Mouse (Mus musculus): ENCODE measurements at regions not wholly inside any gene's neighbourhood (a gene's known extent, or its start where the extent isn't known, plus 50 kb on each side); places are given as distances from the start of the nearest gene placed in this dataset.
"Not testable (repeated sequence)": the region's sequence is repeated elsewhere in the genome, so short reads cannot be mapped to it uniquely, and the experiment has no call there.

DNA sequence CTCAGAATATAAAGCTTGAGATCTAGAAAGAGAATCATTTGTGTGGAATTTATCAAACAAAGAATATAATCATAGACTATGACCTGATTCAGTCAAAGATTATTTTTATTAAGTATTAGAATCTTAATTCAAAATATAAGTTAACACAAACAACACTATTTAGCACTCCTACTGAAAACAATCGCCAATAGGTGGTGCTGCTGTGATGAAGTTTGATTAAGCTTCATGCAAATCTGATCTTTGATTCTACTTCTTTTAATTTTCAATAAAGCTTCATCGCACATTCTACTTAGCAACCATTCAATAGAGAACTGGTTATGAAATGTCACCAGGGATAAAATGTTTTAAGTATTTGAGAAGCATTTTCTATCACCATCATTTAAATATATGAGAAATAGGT, 1509.9 kb upstream of the Pcdh7 start:
- 50% methylated on average over 2 of the region's 2 CpGs for WGBS
- Histone ChIP-seq H3K36me3 (ENCODE audit: control insufficient read depth, insufficient read depth, low read length) (no peaks in the 10 kb centered on the region), H3K27ac (ENCODE audit: low read depth, low read length) (no peak overlapping the region), H3K4me2 (ENCODE audit: low read length) (no peak overlapping the region), H3K4me1 (ENCODE audit: control insufficient read depth, insufficient read depth, low read length) (no peaks in the 10 kb centered on the region), H3K4me3 (ENCODE audit: low read depth, low read length) (no peak overlapping the region), H3K27me3 (replicated peaks; ENCODE audit: control insufficient read depth, insufficient read depth, low read length) (no peaks in the 10 kb centered on the region), H3K9ac (ENCODE audit: low read length) (no peak overlapping the region), H3K9me3 (replicated peaks; ENCODE audit: control insufficient read depth, low read length) (no peaks in the 10 kb centered on the region)
- DNase-seq (ENCODE audit: low spot score), result peak; percentile 74
- ATAC-seq, result no peak

DNA sequence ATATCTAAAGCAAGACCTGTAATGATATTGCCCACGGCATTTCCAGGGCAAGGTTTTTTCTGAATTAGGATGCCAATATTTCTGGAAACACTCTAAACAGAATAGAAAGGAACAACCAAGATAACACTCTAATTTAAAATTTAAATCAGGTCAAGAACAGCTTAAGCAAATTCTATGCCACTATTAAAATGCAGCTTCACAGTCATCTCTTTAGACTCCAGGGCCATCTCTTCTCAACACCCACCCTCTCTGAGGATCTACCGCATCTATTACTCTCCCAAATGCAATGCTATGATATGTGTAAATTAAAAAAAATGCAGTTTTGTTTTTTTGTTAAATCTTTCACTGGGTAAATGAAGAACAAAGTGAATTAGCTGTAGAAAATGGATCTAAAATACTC, 1501.9 kb upstream of the Pcdh7 start:
- ATAC-seq (no peak), DNase-seq (ENCODE audit: low spot score) (no peak)
- H3K4me1 ChIP-seq (ENCODE audit: control insufficient read depth, insufficient read depth, low read length), result no peaks in the 10 kb centered on the region
- H3K4me3 ChIP-seq (ENCODE audit: low read depth, low read length), result no peak overlapping the region
- H3K4me2 ChIP-seq (ENCODE audit: low read length), result no peak overlapping the region
- H3K36me3 ChIP-seq (ENCODE audit: control insufficient read depth, insufficient read depth, low read length), result no peaks in the 10 kb centered on the region
- no peaks in the 10 kb centered on the region for H3K27me3 ChIP-seq (replicated peaks; ENCODE audit: control insufficient read depth, insufficient read depth, low read length)
- WGBS, result 81% methylated on average over 2 of the region's 2 CpGs
- H3K9me3 ChIP-seq (replicated peaks; ENCODE audit: control insufficient read depth, low read length), result no peaks in the 10 kb centered on the region
- no peak overlapping the region for H3K27ac ChIP-seq (ENCODE audit: low read depth, low read length)
- H3K9ac ChIP-seq (ENCODE audit: low read length), result no peak overlapping the region

DNA sequence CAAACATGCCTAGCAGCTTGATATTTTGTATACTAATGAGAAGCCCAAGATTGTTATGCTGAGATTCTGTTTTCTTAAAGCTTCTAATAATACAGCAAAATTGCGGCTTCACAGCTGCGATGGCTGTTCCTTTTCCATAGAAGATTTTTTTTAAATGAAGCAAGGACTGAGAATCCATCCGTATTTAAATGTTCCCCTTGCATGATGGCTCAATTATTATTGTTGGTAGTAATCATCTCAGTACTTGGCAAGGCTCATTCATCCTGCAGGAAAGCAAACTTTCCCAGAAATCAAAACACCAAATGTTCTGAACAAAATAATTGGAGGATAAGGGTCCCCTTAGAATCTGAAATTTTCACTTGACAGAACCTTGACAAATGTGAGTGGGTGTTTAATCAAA, 1451.6 kb upstream of the Pcdh7 start:
- WGBS, result 78% methylated on average over 3 of the region's 3 CpGs
- DNase-seq (ENCODE audit: low spot score) (peak; percentile 52), ATAC-seq (no peak)
- H3K9me3 ChIP-seq (replicated peaks; ENCODE audit: control insufficient read depth, low read length), result no peaks in the 10 kb centered on the region
- H3K4me1 ChIP-seq (ENCODE audit: control insufficient read depth, insufficient read depth, low read length), result no peaks in the 10 kb centered on the region
- H3K27ac ChIP-seq (ENCODE audit: low read depth, low read length), result no peak overlapping the region
- H3K9ac ChIP-seq (ENCODE audit: low read length), result no peak overlapping the region
- H3K4me2 ChIP-seq (ENCODE audit: low read length), result no peak overlapping the region
- no peaks in the 10 kb centered on the region for H3K27me3 ChIP-seq (replicated peaks; ENCODE audit: control insufficient read depth, insufficient read depth, low read length)
- H3K36me3 ChIP-seq (ENCODE audit: control insufficient read depth, insufficient read depth, low read length), result no peaks in the 10 kb centered on the region
- H3K4me3 ChIP-seq (ENCODE audit: low read depth, low read length), result no peak overlapping the region

DNA sequence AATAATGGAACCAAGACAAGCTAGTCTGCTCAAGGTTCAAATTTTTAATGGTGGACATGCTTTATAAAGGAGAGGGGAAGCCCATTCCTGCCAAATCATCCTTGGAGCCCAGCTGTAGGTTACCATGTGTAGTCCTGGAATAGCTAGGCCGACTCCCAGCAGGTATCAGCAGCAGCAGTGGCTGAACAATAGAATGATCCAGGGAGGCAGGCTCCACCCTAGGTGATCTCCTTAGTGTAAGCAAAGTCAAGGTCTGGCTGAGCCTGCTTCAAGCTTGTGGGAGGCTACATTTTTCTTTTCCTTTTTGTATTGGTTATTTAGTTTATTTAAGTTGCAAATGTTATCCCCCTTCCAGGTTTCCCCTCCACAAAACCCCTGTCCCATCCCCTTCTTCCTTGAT, 1426.1 kb upstream of the Pcdh7 start:
- 64% methylated on average over 1 of the region's 1 CpGs for WGBS
- not testable (repeated sequence) for ATAC-seq; DNase-seq (ENCODE audit: low spot score); H3K27ac ChIP-seq (ENCODE audit: low read depth, low read length); H3K36me3 ChIP-seq (ENCODE audit: control insufficient read depth, insufficient read depth, low read length); H3K4me3 ChIP-seq (ENCODE audit: low read depth, low read length); H3K9ac ChIP-seq (ENCODE audit: low read length); H3K4me2 ChIP-seq (ENCODE audit: low read length); H3K4me1 ChIP-seq (ENCODE audit: control insufficient read depth, insufficient read depth, low read length); H3K27me3 ChIP-seq (replicated peaks; ENCODE audit: control insufficient read depth, insufficient read depth, low read length); H3K9me3 ChIP-seq (replicated peaks; ENCODE audit: control insufficient read depth, low read length)

All from forebrain, embryonic 14.5 days (tissue).